Mouse (Mus musculus) urinary bladder, postnatal 36 days (tissue): Measurements from ENCODE around the gene Trim71.

ENCODE experiments used
- DNase-seq, 2 experiments: peaks; one replicate each; pipeline ENCODE4 v3.0.0; 2022; ENCODE audit warnings: low spot score in 2 of 2, mixed read lengths in 1 of 2

Gene Trim71

DNA sequence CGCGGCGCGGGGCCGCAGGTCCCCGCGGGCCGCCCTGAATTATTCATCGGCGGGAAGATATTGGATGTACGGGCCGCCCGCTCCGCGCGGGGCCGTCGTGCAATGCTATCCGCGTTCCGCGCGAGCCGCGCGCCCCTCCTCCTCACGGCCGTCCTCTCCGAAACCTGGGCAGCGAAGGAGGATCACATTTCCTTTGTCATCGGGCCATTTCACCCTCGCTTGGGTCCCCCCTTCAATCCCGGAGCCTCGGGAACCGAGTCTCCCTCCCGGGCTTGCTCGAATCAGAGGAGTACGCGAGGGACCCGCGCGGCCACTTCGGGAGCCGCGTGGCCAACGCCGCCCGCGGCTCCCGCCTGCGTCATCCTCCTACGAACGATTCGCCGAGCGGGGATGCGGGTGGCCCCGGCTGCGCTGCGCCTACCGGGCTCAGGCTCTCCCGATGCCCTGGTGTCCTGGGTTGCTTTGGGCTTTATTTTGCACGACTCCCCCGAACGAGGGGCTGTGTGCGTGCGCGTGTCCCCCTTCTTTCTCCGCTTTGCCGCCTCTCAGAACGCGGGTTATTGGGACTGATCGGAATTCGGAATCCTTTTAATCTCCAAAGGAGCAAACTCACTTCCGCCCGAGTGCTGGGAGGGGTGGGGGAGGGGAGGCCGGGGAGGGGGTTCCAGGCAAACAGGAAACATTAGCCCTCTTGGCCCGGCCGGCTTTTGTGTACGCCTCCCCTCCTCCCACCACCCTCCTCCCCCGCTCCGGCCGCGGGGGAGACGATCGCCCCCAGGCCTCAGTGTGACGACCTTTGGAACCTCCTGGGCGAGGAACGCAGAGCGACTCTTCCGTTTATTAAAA, at the start of gene Trim71:
Gene Trim71, minus strand, starts transcription at position 609 of the 846 bp plus-strand sequence.
- no peak for DNase-seq

DNA sequence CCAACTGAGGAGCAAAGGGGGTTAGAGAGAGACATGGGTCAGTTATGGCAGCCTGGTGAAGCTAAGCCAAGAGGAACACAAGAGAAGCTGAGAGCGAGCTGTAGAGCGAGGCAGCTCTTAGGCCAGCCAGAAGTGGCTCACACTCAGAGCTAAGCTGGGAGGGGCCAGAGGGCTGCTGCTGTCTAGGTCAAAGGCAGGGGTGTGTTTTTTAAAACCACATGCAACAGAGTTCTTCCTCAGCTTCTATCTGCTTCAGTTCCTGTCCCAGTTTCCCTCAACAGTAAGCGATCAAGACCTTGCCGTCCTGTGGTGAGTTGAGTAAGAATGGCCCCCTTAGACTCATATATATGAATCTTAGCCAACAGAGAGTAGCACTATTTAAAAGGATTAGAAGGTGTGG, 48.9 kb upstream of the Trim71 start:
- no peak for DNase-seq

DNA sequence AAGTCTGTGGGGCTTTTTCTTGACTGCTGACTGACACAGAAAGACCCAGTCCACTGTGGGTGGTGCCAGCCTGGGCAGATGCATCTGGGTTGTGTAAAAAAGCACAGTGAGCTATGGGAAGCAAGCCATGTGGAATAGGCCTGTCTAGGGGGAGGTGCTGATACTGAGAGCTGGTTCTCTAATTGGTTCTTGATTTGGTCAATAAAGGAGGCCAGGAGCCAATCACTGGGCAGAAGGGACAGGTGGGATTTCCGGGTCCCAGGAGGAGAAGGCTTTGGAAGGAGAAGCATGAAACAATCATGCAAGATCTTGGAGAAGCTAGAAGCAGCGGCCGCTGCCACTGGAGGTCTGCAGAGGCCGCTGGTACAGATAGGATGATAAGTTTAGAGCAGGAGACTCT, 48.4 kb upstream of the Trim71 start:
- DNase-seq, result no peak

DNA sequence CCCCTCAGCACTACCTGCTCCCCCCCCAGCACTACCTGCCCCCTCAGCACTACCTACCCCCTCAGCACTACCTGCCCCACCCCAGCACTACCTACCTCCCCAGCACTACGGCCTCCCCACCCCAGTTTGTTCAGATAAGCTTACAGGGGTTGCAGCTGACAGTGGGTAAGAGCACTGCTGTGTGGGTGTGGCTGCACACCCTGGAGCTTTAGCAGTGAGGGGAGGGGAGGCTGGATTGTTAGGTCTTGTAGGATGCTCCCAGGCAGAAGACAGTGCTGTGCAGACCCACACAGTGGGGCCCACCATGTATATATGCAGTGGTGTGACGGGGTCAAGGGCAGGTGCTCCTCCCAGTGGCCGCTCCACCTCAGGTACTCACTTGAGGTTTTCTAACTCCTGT, 46.1 kb upstream of the Trim71 start:
- no peak for DNase-seq

DNA sequence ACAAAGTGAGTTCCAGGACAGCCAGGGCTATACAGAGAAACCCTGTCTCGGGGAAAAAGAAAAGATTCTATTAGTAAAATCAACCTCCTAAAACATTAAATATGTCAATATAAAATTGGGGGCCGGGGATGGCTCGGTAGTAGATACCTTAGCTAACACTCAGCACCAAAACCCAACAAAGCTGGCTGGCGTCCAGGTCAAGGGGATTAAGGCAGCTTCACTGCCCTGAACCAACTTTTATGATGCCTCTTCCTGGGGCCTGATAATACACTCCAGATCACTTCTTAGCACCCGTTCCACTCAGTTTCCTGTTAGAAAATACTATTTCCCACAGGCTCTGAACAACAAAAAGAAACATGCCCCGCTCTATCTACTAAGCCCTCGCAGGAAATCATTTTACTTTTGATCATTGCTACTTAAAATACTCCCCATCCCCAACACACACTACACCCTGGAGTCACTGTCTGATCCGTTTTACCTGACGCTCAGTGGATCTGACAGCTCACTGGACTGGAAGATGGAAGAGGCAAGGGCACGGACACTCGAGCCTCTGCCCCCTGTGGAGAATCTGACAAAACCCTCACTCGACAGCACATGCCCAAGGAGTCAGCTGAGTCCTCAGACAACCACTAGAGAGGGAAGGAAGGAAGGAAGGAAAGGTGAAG, 39.8 kb upstream of the Trim71 start:
- DNase-seq, result no peak

DNA sequence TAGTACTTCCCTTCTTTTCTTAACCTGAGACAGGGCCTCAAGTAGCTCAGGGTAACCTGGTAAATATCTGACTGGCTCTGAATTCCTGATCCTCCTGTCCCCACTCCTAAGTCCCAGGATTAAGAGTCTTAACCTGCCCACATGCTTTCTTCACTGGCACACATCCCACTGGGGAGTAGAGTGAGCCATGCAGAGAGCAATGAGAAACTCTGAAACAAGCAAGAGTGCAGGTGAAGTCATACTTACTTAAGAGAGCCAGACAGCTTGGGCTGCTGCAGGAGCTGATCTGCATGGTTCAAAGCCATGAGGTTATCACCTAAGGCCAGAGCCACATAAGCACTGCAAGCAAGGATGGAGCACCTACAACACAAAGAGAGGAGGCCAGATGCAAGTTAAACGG, 36.9 kb upstream of the Trim71 start:
- no peak for DNase-seq

DNA sequence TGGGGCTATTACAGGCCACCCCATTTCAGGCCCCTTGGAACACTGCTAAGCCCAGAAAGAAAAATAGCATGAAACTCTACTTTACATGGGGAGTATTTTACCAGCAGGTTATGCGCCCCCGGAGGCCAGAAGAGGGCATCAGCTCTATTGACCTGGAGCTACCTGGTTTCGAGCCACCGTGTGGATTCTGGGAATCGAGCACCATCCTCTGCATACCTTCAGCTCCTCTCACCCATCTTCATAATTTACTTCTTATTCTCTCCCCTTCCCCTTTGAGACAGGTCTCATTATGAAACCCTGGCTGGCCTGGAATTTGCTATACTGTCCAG, 20.8 kb upstream of the Trim71 start:
- DNase-seq, result no peak

DNA sequence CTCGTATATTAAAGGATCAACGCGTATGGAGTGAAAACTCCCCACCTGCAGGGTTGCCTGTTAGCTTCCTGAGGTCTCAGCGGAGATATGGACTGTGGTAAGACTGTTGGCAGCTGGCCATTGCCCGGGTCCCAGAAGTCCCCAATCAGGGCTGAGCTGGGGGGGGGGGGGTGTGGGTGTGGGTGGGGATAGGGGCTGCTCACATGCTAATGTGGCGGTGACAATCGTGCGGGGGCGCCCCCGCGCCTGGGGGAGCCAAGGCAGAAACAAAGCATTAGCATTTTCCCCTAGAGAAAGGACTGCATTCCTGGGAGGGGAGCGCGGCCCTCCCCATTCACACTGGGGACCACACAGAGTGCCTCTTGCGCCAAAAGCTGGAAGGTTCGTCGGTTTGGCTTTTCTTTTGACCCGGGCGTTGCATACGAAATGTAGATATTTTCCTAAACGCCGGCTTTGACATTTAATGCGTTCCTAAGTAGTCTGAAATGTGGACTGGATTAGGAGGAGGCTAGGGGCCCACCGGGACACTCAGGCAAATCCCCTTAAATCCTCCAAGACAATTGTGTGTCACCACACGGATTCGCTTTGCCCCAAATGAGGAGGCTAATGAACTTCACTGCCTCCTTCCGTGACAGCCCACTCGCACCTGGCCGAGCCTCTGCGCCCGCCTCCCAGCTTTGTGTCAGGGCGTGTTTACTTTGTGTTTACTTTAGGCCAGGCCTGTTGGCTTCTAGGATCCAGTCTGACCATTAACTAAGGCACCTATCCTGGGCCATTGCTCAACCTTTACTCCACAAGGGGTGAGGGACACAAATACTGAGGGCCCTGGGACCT, 20.2 kb upstream of the Trim71 start:
- peak in 1 of 2 experiments; percentile 28 for DNase-seq

DNA sequence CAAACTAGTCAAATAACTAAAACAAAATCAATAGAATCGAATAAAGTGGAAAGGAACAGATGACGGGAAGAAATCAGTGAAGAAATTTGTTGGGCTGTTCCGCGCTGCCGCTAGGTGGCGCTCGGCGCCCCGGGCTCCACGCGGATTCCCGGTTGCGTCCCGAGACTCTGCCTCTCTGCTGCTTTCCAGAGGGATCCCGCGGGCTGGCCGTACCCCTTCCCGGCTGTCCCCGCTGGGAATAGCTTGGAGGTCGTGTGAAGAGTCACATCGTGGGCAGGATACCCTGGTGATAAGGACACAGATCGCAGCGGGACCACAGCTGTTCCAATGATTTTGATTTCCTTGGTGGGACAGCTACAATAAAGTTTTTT, 19.6 kb upstream of the Trim71 start:
- DNase-seq, result peak; percentile 59 to 72

DNA sequence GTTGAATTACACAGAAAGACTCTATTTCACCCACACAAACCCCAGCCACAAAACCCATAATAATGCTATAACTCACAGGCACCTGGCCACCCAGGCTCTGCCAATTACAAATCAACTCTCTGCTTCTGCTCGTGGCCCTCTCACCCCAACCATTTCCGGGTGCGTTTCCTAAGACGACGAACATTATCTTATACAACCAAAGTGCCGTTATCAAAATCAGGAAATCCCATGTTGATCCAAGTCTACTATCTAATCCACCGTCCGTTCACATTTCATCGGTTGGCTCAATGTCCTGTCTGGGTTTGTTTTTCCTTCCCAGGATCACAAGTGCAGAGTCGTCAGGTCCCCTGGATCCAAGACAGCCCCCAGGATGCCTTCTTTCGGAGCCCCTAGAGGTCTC, 14.5 kb upstream of the Trim71 start:
- DNase-seq, result no peak

DNA sequence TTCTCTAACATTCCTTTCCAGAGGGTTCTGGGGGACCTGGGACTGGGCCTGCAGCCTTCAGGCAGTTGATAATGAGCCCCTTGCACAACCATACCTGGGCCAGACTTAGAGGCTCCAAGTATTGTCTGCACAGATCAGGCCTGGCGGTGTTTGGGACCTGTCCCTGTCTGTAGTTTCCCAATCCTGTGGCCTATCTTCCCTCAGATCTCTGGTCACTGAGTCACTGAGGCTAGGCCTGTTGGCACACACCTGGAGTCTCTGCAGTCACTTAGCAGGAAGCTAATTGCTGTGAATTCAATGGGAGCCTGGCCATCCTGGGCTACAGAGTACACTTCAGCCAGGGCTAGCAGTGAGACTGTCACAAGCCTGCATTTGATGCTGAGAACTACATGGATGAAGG, 11.8 kb upstream of the Trim71 start:
- DNase-seq, result peak in 1 of 2 experiments; percentile 66

DNA sequence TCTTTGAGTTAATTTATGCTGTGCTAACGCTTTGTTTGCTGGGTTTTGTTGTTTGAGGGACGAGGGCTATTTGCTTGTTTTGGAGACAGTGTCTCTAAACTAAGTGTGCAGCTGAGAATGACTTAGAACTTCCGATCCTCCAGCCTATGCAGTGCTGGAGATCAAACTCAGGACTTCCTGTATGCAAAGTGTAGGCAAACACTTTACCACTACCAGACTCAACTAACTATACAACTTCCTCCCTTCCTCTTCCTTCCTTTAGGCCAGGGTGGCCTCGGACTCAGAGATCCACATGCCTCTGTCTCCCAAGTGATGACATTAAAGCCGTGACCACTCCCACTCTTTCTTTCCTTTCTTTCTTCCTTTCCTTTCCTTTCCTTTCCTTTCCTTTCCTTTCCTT, 9.4 kb upstream of the Trim71 start:
- DNase-seq, result no peak

DNA sequence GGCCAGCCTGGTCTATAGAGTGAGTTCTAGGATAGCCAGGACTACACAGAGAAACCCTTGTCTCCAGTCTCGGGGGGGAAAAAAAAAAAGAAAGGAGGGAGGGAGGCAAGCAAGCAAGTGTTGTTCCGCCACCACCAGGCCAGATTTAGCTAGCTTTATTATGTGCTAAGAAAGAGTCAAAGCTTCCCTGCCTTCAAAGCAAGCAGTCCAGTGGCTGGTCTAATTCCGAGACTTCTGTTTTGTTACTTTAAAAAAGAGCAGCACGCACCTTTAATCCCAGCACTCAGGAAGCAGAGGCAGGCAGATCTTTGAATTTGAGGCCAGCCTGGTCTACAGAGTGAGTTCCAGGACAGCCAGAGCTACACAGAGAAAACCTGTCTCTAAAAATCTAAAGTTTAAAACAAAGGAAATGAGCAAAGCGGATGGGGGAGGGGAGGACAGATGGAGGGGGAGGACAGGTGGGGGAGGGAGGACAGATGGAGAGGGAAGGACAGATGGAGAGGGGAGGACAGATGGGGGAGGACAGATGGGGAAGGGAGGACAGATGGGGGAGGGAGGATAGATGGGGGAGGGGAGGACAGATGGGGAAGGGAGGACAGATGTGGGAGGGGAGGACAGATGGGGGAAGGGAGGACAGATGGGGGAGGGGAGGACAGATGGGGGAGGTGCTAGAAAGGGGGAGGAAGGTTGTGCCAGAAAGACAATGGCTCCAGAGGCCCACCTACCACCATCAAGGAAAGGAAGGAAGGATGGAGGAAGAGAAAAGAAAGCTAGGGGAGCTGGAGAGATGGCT, 4.7 kb upstream of the Trim71 start:
- DNase-seq, result no peak

DNA sequence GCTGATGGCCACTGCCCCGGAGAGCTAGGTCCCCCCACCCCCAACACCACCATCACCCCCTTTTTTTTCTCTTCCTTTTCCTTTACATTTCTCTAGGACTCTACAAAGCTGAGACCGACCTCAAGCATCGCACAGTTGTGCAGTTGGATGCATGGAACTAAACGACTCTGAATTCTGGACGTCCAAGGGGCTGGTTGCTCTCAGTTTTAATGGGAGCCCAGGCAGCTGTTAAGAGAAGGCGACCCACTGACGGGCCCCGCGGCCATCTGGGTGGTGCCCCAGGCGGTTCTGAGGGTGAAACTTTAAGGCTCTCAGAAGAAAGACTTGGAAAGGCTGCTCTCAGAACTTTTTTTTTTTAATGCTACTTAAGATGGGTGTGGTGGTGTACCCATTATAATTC, 498 bp upstream of the Trim71 start:
- no peak for DNase-seq

DNA sequence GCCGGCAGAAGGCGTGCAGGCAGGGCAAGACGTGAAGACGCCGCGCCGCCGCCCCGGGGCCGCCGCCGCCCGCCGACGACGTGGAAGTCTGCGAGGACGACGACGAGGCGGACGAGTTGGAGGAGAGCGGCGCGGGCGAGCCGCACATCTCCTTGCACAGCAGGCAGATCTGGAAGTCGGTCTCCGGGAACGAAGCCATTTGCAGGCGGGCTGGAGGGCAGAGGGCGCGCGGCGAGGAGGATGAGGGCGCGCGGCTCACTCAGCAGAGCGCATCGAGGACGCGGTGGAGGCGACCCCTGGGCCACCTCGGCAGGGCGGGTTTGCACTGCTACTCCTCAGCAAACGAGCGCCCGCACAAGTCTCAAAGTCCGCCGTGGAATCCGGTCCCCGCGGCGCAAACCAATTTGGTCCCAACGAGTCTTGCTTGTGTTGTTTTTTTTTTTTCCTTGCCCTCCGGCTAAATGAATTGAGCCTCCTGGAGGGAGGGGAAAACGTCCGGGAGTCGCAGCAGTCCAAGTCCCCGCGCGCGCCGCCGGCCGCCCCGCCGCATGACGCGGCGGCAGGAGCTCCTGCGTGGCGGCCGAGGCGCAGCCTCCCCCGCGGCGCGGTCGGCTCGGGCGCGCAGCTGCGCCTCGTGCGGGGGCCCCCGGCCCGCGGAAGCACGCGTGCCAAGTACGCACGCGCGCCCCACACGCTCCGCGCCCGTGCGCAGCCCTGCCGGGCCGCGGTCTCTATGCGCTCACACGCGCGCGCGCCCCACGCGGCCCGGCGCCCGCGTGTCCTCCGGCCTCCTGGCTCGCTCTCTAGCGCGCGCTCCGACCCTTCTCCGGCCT, 1.0 kb downstream of the Trim71 start:
- no peak for DNase-seq

DNA sequence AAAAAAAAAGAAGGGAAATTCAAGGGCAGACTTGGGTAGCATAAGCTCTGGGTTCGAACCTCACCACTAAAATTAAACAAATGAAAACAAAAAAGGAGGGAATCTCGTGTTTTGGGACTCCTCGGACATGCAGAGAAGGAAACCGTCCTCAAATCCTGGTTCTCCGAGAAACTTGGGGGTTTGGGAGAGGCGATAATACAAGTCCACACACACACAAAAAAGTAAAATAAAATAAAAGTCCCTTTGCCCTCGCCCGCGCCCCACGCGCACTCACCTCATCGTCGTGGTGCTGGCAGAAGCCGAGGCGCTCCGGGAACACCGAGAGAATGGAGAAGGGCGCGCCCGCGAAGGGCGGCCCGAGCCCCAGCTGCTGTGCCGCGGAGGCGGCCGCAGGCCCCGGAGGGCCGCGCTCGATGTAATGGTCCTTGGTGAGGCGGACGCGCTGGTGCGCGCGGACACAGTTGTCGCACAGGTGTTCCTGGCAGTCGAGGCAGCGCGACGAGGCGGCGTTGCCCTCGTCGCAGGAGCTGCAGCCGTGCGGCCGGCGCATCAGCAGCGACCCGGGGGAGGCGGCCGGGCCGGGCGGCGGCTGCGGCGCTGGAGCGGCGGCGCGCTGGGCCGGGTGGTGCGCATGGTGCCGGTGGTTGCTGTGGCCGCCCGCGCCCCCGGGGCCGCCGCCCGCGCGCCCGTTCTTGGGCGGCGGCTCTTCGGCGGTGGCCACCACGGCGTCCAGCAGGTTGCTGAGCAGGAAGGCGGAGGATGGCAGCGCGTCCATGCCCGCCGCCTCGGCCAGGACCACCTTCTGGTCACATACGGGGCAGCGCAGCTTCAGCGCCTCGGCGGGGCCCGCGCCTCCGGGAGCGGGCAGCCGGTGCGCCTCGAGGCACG, 1.9 kb downstream of the Trim71 start:
- no peak for DNase-seq

DNA sequence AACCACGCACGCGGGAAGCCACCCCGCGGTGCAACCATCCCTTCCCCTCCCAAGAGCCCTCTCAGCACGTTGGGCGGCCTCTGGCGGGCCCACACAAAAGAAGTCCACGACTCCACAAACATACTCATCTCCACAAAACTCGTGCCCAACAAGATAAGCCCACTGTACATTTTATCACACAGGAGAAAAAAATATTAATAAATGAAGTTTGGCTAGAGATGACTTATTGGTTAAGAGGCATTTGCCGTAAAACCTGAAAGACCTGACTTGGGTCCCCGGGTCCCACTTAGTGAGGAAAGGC, 2.5 kb downstream of the Trim71 start:
- no peak for DNase-seq

DNA sequence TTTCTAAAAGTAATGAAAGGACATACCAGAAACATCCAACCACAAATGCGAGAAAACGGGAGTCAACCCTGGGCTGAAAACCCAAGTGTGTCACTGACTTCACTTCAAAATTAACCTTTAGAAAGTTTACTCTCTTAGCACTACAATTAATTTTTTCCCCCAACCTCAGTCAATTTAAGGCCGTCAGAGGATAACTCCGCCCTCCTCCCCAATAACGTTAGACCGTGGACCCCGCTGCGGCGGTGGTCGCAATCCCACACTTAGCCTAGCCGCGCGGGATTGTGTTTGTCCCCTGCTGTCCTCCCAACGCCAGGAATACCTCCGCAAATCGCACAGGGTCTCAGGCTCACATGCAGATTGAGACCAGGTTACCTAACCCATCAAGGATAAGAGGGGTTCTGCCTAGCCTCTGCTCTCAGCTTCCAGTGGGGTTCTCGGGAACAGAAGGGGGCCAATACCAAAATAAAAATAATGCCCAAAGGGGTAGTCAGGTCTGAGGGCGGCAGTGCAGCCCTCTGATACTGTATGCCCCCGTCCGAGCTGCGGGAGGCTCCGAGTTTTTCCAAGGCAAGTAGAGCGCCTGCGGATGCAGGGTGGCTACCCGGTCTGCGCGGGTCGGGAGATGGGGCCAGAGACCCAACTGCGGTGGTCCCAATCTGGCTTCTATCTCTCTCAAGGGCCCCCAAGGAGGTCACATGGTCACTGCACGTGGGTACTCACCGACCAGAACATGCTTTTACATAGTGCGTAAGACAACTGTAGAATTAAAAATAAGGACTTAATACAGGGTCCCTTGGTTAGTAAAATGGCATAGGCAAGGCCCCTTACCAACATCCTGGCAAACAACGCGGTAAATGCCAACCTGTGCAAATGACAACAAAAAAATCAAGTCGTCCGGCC, 3.1 kb downstream of the Trim71 start:
- no peak for DNase-seq

DNA sequence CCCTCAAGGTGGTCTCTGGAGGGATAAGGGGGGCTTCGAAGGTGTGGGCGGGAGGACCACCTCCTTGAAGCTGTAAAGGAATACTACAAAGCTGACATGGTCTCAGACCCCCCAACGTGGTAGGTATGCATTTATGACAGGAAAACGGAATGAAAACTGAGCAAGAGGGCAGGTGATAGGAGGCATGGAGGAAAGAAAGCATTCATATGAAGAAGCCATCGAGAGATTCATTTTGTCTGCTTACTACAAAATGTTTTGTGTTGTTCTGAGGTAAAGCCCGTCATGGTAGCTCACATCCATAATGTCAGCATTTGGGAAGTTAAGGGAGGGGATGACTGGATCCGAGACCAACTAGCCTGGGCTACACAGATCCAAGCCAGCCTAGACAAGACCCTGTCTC, 4.0 kb downstream of the Trim71 start:
- DNase-seq, result no peak
